Mouse (Mus musculus) adrenal gland, postnatal 0 days (tissue): Measurements from ENCODE around the gene 4933403O08Rik. TPM values are rescaled to one million over a fixed set of nuclear protein-coding genes. Genes with fewer than 3 reads are reported as not detected.

Source experiments
- polyA plus RNA-seq: library from polyadenylated mRNA; unstranded; fragments of >200 nt; fragmentation: Nextera tagmentation; extraction: Ambion mirVana; gene quantifications from 2 replicates; pipeline ENCODE4 v1.2.1, GENCODE M21; 2015

Gene 4933403O08Rik
- 0.15 and 0.17 TPM in 2 replicates for polyA plus RNA-seq

DNA sequence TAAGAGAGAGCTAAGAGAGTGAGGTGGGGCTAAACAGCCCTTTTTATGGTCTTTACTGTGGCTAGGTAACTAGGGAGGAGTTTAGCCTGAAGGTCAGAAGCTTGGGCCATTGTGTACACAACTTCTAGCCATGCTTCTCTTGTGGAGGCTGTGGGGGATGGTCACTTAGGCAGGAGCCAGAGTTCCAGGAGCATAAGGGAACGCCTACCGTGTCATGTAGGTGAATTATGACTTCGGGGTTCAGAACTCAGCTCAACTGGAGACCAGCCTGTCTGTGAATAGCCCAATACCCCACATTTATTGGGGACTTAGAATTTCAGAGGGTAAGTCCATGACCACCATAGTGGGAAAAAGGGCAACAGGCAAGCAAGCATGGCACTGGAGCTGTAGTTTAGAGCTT lies at the start of gene 4933403O08Rik:
4933403O08Rik (plus strand) TSS at position 301 of the 400 bp plus-strand sequence.

Other genes starting within 250 kb of the 4933403O08Rik start
- gene Tex16, start 228.0 kb upstream of the 4933403O08Rik start, polyA plus RNA-seq = 2.1 and 2.3 TPM in 2 replicates
- gene Apool, start 72.3 kb downstream of the 4933403O08Rik start, polyA plus RNA-seq = 90.9 and 103 TPM in 2 replicates
- gene Satl1, start 167.7 kb downstream of the 4933403O08Rik start, polyA plus RNA-seq = not detected in 2 replicates